Mouse (Mus musculus): ENCODE measurements at regions not wholly inside any gene's neighbourhood (a gene's known extent, or its start where the extent isn't known, plus 50 kb on each side); places are given as distances from the start of the nearest gene placed in this dataset.

- in situ Hi-C loops (cut with MboI; ENCODE audit: low pct_ligation_motif_present, low pct_unique_long_range_greater_than_20kb, low sequenced_read_pairs) (no loop called here), dilution Hi-C loops (cut with MboI; ENCODE audit: extremely low pct_ligation_motif_present, extremely low pct_unique_long_range_greater_than_20kb, low sequenced_read_pairs) (no loop called here)
- Histone ChIP-seq H3K27ac (ENCODE audit: insufficient read depth, low read depth) (no peak overlapping the region), H3K27me3 (replicated peaks) (no peaks in the 10 kb centered on the region), H3K4me2 (ENCODE audit: insufficient read depth, low read depth, poor library complexity, severe bottlenecking) (no peak overlapping the region), H3K4me3 (replicated peaks in 1 of 3; ENCODE audit: low read depth in 2 of 3, low read length in 2 of 3, poor library complexity in 1 of 3) (no peak overlapping the region), H3K9ac (ENCODE audit: insufficient read depth, low read depth) (no peak overlapping the region), H3K79me2 (replicated peaks; ENCODE audit: control insufficient read depth, extremely low read depth, insufficient read depth, poor library complexity, severe bottlenecking) (no peaks in the 10 kb centered on the region), H3K9me3 (replicated peaks; ENCODE audit: low read length) (peaks cover 75% of the 10 kb centered on the region), H3K36me3 (replicated peaks in 1 of 2; ENCODE audit: control insufficient read depth in 1 of 2, insufficient read depth in 1 of 2, low read length in 1 of 2) (no peaks in the 10 kb centered on the region), H3K4me1 (ENCODE audit: control insufficient read depth in 1 of 2, insufficient read depth in 2 of 2) (no peaks in the 10 kb centered on the region)
- DNase-seq (ENCODE audit: extremely low read depth) = no peak
- no peak for TF ChIP-seq E2F4 (IDR thresholded peaks at IDR 0.05; ENCODE audit: insufficient replicate concordance, low read depth, low read length)
- no peak for TF ChIP-seq ZC3H11A (IDR thresholded peaks at IDR 0.05; ENCODE audit: low read depth, low read length)
- TF ChIP-seq TCF12 (IDR thresholded peaks at IDR 0.05; ENCODE audit: low read depth, low read length) = no peak
- no peak for TF ChIP-seq USF1 (IDR thresholded peaks at IDR 0.05; ENCODE audit: low read depth, low read length)
- no peak for TF ChIP-seq NRF1 (IDR thresholded peaks at IDR 0.05; ENCODE audit: low read depth, low read length)
- no peak for TF ChIP-seq BHLHE40 (IDR thresholded peaks at IDR 0.05; ENCODE audit: low read depth, low read length)
- TF ChIP-seq USF2 (conservative IDR thresholded peaks at IDR 0.05; ENCODE audit: low read depth, low read length) = no peak
- no peak for TF ChIP-seq CHD1 (IDR thresholded peaks at IDR 0.05; ENCODE audit: low read depth, low read length)
- TF ChIP-seq RAD21 (IDR thresholded peaks at IDR 0.05; ENCODE audit: low read depth, low read length) = no peak
- no peak for TF ChIP-seq MEF2A (IDR thresholded peaks at IDR 0.05; ENCODE audit: borderline replicate concordance, low read depth, low read length)
- no peak for TF ChIP-seq ETS1 (conservative IDR thresholded peaks at IDR 0.05; ENCODE audit: low read depth, low read length)
- no peak for TF ChIP-seq POLR2A (IDR thresholded peaks at IDR 0.05; ENCODE audit: low read depth, low read length)
- no peak for TF ChIP-seq MXI1 (IDR thresholded peaks at IDR 0.05; ENCODE audit: low read depth, low read length)
- no peak for TF ChIP-seq RCOR1 (conservative IDR thresholded peaks at IDR 0.05; ENCODE audit: low read depth, low read length)
- no peak for TF ChIP-seq IRF4 (IDR thresholded peaks at IDR 0.05; ENCODE audit: low read depth, low read length)
- no peak for TF ChIP-seq MYC (IDR thresholded peaks at IDR 0.05; ENCODE audit: low read depth, low read length)
- TF ChIP-seq JUN (IDR thresholded peaks at IDR 0.05; ENCODE audit: insufficient read depth, low read depth, low read length) = no peak
- TF ChIP-seq JUND (conservative IDR thresholded peaks at IDR 0.05; ENCODE audit: low read depth, low read length) = no peak
These were observed 66.1 kb upstream of the 9330182O14Rik start for GRCm38 (mm10) chr15:40068051-40068450.

GRCm38 (mm10) chr15:40075334-40075893 is 58.8 kb upstream of the 9330182O14Rik start:
- no peak for TF ChIP-seq JUND (conservative IDR thresholded peaks at IDR 0.05; ENCODE audit: low read depth, low read length)
- no peak for TF ChIP-seq MYC (IDR thresholded peaks at IDR 0.05; ENCODE audit: low read depth, low read length)
- no peak for TF ChIP-seq NRF1 (IDR thresholded peaks at IDR 0.05; ENCODE audit: low read depth, low read length)
- TF ChIP-seq USF2 (conservative IDR thresholded peaks at IDR 0.05; ENCODE audit: low read depth, low read length) = no peak
- TF ChIP-seq CHD2 (IDR thresholded peaks at IDR 0.05; ENCODE audit: low read length) = no peak
- TF ChIP-seq POLR2AphosphoS2 (IDR thresholded peaks at IDR 0.05; ENCODE audit: low read depth, low read length) = no peak
- dilution Hi-C loops (cut with MboI; ENCODE audit: extremely low pct_ligation_motif_present, extremely low pct_unique_long_range_greater_than_20kb, low sequenced_read_pairs) = no loop called here
- DNase-seq (ENCODE audit: extremely low read depth) = no peak

More at GRCm38 (mm10) chr15:40075334-40075893, 58.8 kb upstream of the 9330182O14Rik start:
- H3K27ac ChIP-seq (ENCODE audit: insufficient read depth, low read depth) = no peak overlapping the region
- H3K9ac ChIP-seq (ENCODE audit: insufficient read depth, low read depth) = no peak overlapping the region
- H3K79me2 ChIP-seq (replicated peaks; ENCODE audit: control insufficient read depth, extremely low read depth, insufficient read depth, poor library complexity, severe bottlenecking) = no peaks in the 10 kb centered on the region
- no peaks in the 10 kb centered on the region for H3K36me3 ChIP-seq (replicated peaks in 1 of 2; ENCODE audit: control insufficient read depth in 1 of 2, insufficient read depth in 1 of 2, low read length in 1 of 2)
- H3K4me2 ChIP-seq (ENCODE audit: insufficient read depth, low read depth, poor library complexity, severe bottlenecking) = no peak overlapping the region
- H3K9me3 ChIP-seq (replicated peaks; ENCODE audit: low read length) = peaks cover 75% of the 10 kb centered on the region
- in situ Hi-C loops (cut with MboI; ENCODE audit: low pct_ligation_motif_present, low pct_unique_long_range_greater_than_20kb, low sequenced_read_pairs) = no loop called here
- H3K27me3 ChIP-seq (replicated peaks) = no peaks in the 10 kb centered on the region
- no peaks in the 10 kb centered on the region for H3K4me1 ChIP-seq (ENCODE audit: control insufficient read depth in 1 of 2, insufficient read depth in 2 of 2)
- H3K4me3 ChIP-seq (replicated peaks in 1 of 3; ENCODE audit: low read depth in 2 of 3, low read length in 2 of 3, poor library complexity in 1 of 3) = no peak overlapping the region

All from CH12.LX (cell line).